Mouse (Mus musculus) G1E (cell line): ENCODE measurements around the gene Svip. TPM values are rescaled to one million over a fixed set of nuclear protein-coding genes. Genes with fewer than 3 reads are reported as not detected.
A peak's percentile ranks its signal among the peaks of the same experiment; 100 is the strongest.

Source experiments
- ATAC-seq: 2 replicates; pipeline ENCODE4 v1.8.0; 2016; ENCODE audit warnings: mild to moderate bottlenecking; ENCODE audit not compliant: insufficient number of reproducible peaks, poor library complexity, low FRiP score, severe bottlenecking; ENCODE audit errors: extremely low read depth
- DNase-seq: peaks from one replicate; pipeline ENCODE4 v3.0.0; 2012; ENCODE audit warnings: low spot score
- H3K27me3 ChIP-seq: 2 replicates; pipeline ENCODE4 v1.6.1; 2012; ENCODE audit warnings: mild to moderate bottlenecking, low read length, inconsistent platforms; ENCODE audit not compliant: insufficient read depth
- H3K36me3 ChIP-seq: replicated peaks from 2 replicates; pipeline ENCODE3; 2012; ENCODE audit warnings: mild to moderate bottlenecking, inconsistent platforms
- H3K4me1 ChIP-seq: 2 replicates; pipeline ENCODE4 v1.6.1; 2012; ENCODE audit warnings: low read depth, low read length, inconsistent platforms, mixed read lengths; ENCODE audit not compliant: insufficient read depth
- H3K4me3 ChIP-seq: 2 replicates; pipeline ENCODE4 v1.5.1; 2012; ENCODE audit warnings: low read depth, mild to moderate bottlenecking, inconsistent platforms, low read length, moderate library complexity, mixed read lengths
- H3K9me3 ChIP-seq: replicated peaks from 2 replicates; pipeline ENCODE4 v1.6.1; 2012; ENCODE audit warnings: inconsistent platforms
- CTCF ChIP-seq: IDR thresholded peaks from 2 replicates; pipeline ENCODE4 v1.5.1; 2012; ENCODE audit warnings: low read depth, low read length, inconsistent platforms, mixed read lengths
- GATA1 ChIP-seq: IDR thresholded peaks from 2 replicates; pipeline ENCODE4 v1.6.1; 2012; ENCODE audit warnings: borderline replicate concordance, low read length, inconsistent platforms, mixed read lengths
- GATA2 ChIP-seq: IDR thresholded peaks from 2 replicates; pipeline ENCODE4 v1.6.1; 2012; ENCODE audit warnings: low read depth, low read length, inconsistent platforms, borderline replicate concordance
- POLR2AphosphoS5 ChIP-seq: IDR thresholded peaks from 2 replicates; pipeline ENCODE4 v1.6.1; 2012; ENCODE audit warnings: low read depth, low read length, inconsistent platforms; ENCODE audit not compliant: insufficient replicate concordance
- TAL1 ChIP-seq: conservative IDR thresholded peaks from 2 replicates; pipeline ENCODE4 v1.6.1; 2012; ENCODE audit warnings: low read depth, low read length, inconsistent platforms, mixed read lengths
- polyA plus RNA-seq: library from polyadenylated mRNA; stranded (reverse); fragments of >175 nt; gene quantifications from 2 replicates; pipeline ENCODE4 v1.2.3, GENCODE M21; 2012
- total RNA-seq, 2 experiments: library from RNA; stranded (forward) in 1 of 2; stranded (reverse) in 1 of 2; fragments of 200-1000 nt in 1 of 2; fragments of >200 nt in 1 of 2; fragmentation: Nextera tagmentation in 1 of 2; gene quantifications; 2 replicates each; pipeline ENCODE4 v1.2.3; 2014 to 2017

The Svip gene
- total and polyA plus RNA-seq, 3 experiments = 6.4 to 23.8 (median 19.3) TPM

DNA sequence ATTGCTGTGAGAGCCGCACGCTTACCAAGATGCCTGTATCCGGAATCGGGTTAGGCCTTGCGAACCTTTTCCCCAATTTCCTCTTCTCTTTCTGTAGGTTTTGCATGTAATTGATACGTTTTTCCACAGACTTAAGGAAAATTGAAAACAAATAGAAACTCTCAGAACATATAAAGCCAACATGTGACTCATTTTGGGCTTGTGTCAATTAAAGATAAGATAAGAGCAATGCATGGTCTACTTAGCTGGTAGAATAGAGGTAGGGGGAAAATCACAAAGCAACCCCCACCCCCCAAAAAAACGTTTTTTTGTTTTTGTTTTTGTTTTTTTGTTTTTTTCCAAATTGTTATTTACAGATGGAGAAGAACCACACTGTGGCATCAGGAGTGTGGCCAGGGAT lies 7.6 kb upstream of the Svip start:
- Histone ChIP-seq H3K27me3 (no peaks in the 10 kb centered on the region), H3K4me1 (peaks cover 22% of the 10 kb centered on the region), H3K36me3 (no peaks in the 10 kb centered on the region), H3K9me3 (no peaks in the 10 kb centered on the region), H3K4me3 (no peak overlapping the region)
- DNase-seq (no peak), ATAC-seq (no peak)
- TF ChIP-seq TAL1 = no peak
- no peak for TF ChIP-seq POLR2AphosphoS5
- no peak for TF ChIP-seq GATA1
- no peak for TF ChIP-seq CTCF
- no peak for TF ChIP-seq GATA2

- Histone ChIP-seq H3K4me3 (no peak overlapping the region), H3K27me3 (no peaks in the 10 kb centered on the region), H3K9me3 (no peaks in the 10 kb centered on the region), H3K4me1 (peaks cover 31% of the 10 kb centered on the region), H3K36me3 (peaks cover 15% of the 10 kb centered on the region)
- DNase-seq (no peak), ATAC-seq (no peak)
- TF ChIP-seq GATA2 (no peak), TAL1 (no peak), POLR2AphosphoS5 (no peak), GATA1 (no peak), CTCF (no peak)
These were observed 1.3 kb upstream of the Svip start for GRCm38 (mm10) chr7:52007138-52007537.

DNA sequence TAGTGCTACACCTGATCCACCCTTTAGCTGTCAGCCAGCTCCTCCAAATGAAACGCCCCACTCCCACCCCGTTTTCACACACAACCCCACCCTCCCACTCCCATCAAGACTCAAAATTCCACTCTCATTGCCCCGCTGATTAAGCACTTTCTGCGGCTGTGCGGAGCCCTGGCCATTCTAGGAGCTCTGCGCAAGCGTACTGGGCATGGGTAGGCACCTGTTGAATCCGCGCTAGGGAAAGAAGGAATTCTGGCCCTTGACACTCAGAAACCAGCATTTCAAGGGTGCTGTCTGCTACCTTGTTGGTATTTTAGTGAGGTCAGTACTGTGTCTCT lies 445 bp upstream of the Svip start:
- ATAC-seq = no peak

DNA sequence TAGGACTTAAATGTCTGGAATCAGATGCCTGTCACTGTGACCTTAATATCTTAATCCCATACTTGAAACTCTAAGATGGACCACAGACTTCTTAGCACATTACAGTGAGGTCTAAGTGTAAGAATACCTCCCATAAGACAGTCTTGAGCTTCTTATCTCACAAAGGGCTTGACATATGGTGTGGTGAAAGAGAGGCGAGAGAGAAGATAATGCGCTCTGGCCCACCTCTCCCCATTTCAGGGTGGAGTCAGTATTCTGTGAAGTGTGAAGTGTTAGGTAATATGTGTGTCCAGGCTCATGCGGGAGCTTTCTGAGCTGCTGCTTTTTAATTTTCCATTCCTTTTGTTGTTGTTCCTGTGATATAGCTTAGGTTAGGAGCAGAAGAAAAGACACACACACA lies 14.8 kb downstream of the Svip start:
- H3K4me1 ChIP-seq = peaks cover 48% of the 10 kb centered on the region
- H3K27me3 ChIP-seq = no peaks in the 10 kb centered on the region
- ATAC-seq = peak; percentile 78
- H3K4me3 ChIP-seq = no peak overlapping the region
- peaks cover 8% of the 10 kb centered on the region for H3K36me3 ChIP-seq
- peak; percentile 47 for DNase-seq
- peak; percentile 65 for TF ChIP-seq TAL1
- TF ChIP-seq GATA2 = no peak
- H3K9me3 ChIP-seq = no peaks in the 10 kb centered on the region

More for the DNA sequence above, 445 bp upstream of the Svip start:
- Histone ChIP-seq H3K27me3 (no peaks in the 10 kb centered on the region), H3K4me3 (peak overlapping the region; percentile 87), H3K36me3 (peaks cover 19% of the 10 kb centered on the region), H3K4me1 (peaks cover 33% of the 10 kb centered on the region), H3K9me3 (no peaks in the 10 kb centered on the region)
- TF ChIP-seq CTCF = no peak
- no peak for TF ChIP-seq POLR2AphosphoS5
- DNase-seq = no peak

DNA sequence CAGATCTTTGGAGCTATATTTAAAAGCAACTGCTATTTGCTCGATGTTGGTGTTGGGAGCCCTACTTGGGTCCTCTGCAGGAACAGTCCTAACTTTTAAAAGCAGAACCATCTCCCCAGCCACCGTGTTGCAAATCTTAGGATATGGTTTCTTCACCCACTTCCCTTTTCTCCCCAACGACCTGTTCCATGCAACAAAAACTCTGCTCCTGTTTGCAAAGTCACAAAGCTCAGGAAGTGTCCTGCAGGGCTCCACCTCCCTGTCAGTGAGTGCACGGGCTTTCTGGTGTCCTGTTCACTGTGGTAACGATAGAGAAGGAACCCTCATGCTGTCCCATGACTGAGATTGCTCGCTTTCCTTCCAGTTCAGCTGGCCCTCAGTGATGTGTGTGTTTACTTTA lies 18.9 kb downstream of the Svip start:
- ATAC-seq = no peak

GRCm38 (mm10) chr7:51985763-51986162 lies 20.1 kb downstream of the Svip start:
- peaks cover 52% of the 10 kb centered on the region for H3K4me1 ChIP-seq
- H3K9me3 ChIP-seq = no peaks in the 10 kb centered on the region
- H3K27me3 ChIP-seq = no peaks in the 10 kb centered on the region
- no peak overlapping the region for H3K4me3 ChIP-seq
- no peaks in the 10 kb centered on the region for H3K36me3 ChIP-seq
- DNase-seq = no peak
- no peak for TF ChIP-seq TAL1
- no peak for TF ChIP-seq GATA2
- no peak for TF ChIP-seq CTCF
- no peak for TF ChIP-seq POLR2AphosphoS5
- TF ChIP-seq GATA1 = no peak
- ATAC-seq = no peak

More for the DNA sequence above, 18.9 kb downstream of the Svip start:
- H3K9me3 ChIP-seq = no peaks in the 10 kb centered on the region
- H3K36me3 ChIP-seq = no peaks in the 10 kb centered on the region
- H3K4me3 ChIP-seq = no peak overlapping the region
- no peaks in the 10 kb centered on the region for H3K27me3 ChIP-seq
- H3K4me1 ChIP-seq = peaks cover 61% of the 10 kb centered on the region
- no peak for DNase-seq
- TF ChIP-seq GATA1 (no peak), TAL1 (no peak), POLR2AphosphoS5 (no peak), GATA2 (no peak), CTCF (no peak)

DNA sequence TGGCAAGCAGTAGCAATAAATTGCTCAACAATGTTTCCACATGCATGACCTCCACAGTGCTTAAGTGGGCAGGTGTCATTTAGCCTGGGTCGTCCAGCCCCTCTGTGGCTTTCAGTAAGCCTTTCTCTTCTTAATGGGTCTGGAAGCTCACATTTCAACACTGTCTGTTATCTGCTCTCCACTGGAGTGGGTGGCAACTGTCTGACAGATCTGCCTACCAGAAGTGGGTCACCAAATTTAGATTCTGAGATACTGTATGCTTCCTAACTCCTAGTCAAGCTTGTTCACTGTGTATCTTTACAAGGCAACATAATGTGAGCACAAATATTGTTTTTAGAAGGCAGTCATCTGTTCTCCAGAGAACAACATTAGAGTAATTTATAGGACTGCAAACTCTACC lies 23.5 kb downstream of the Svip start:
- Histone ChIP-seq H3K9me3 (no peaks in the 10 kb centered on the region), H3K36me3 (no peaks in the 10 kb centered on the region), H3K4me1 (peaks cover 31% of the 10 kb centered on the region), H3K4me3 (no peak overlapping the region), H3K27me3 (no peaks in the 10 kb centered on the region)
- no peak for DNase-seq
- peak; percentile 5; the same call in 1 of the 2 replicates for ATAC-seq
- no peak for TF ChIP-seq GATA2
- no peak for TF ChIP-seq POLR2AphosphoS5
- no peak for TF ChIP-seq CTCF
- TF ChIP-seq TAL1 = no peak
- no peak for TF ChIP-seq GATA1
